Mouse (Mus musculus): ENCODE measurements at regions not wholly inside any gene's neighbourhood (a gene's known extent, or its start where the extent isn't known, plus 50 kb on each side); places are given as distances from the start of the nearest gene placed in this dataset.
A peak's percentile ranks its signal among the peaks of the same experiment; 100 is the strongest.
"Not testable (repeated sequence)": the region's sequence is repeated elsewhere in the genome, so short reads cannot be mapped to it uniquely, and the experiment has no call there.

- 84% methylated on average over 4 of the region's 4 CpGs for WGBS
- H3K79me2 ChIP-seq (replicated peaks; ENCODE audit: control insufficient read depth, insufficient read depth, low read length), result no peaks in the 10 kb centered on the region
- H3K4me1 ChIP-seq (ENCODE audit: control insufficient read depth, insufficient read depth, low read length), result no peaks in the 10 kb centered on the region
- H3K27ac ChIP-seq, result no peak overlapping the region
- no peaks in the 10 kb centered on the region for H3K27me3 ChIP-seq (ENCODE audit: control insufficient read depth, insufficient read depth, low read length)
- no peak for TF ChIP-seq EP300 (IDR thresholded peaks at IDR 0.05; ENCODE audit: insufficient read depth, low read depth, low read length)
- TF ChIP-seq POLR2A (IDR thresholded peaks at IDR 0.05; ENCODE audit: insufficient read depth, low read depth, low read length), result no peak
- TF ChIP-seq CTCF (IDR thresholded peaks at IDR 0.05), result no peak
- DNase-seq, result no peak
- H3K36me3 ChIP-seq (ENCODE audit: control insufficient read depth, insufficient read depth, low read length), result no peaks in the 10 kb centered on the region
- H3K4me3 ChIP-seq, result no peak overlapping the region
- intact Hi-C loops (cut with DNase I), result no loop called here
- H3K9ac ChIP-seq (ENCODE audit: low read depth, low read length), result no peak overlapping the region
These were observed 119.3 kb downstream of the Ptpn20 start for GRCm38 (mm10) chr14:33708298-33708665.

- Histone ChIP-seq H3K27ac (no peak overlapping the region), H3K79me2 (replicated peaks; ENCODE audit: control insufficient read depth, insufficient read depth, low read length) (no peaks in the 10 kb centered on the region), H3K9ac (ENCODE audit: low read depth, low read length) (no peak overlapping the region), H3K4me1 (ENCODE audit: control insufficient read depth, insufficient read depth, low read length) (peaks cover 2% of the 10 kb centered on the region), H3K27me3 (ENCODE audit: control insufficient read depth, insufficient read depth, low read length) (no peaks in the 10 kb centered on the region), H3K36me3 (ENCODE audit: control insufficient read depth, insufficient read depth, low read length) (no peaks in the 10 kb centered on the region), H3K4me3 (no peak overlapping the region)
- intact Hi-C loops (cut with DNase I), result no loop called here
- DNase-seq, result no peak
- 91% methylated on average over 1 of the region's 1 CpGs for WGBS
- TF ChIP-seq POLR2A (IDR thresholded peaks at IDR 0.05; ENCODE audit: insufficient read depth, low read depth, low read length) (no peak), EP300 (IDR thresholded peaks at IDR 0.05; ENCODE audit: insufficient read depth, low read depth, low read length) (no peak), CTCF (IDR thresholded peaks at IDR 0.05) (no peak)
These were observed 123.5 kb downstream of the Ptpn20 start for GRCm38 (mm10) chr14:33712458-33712857.

GRCm38 (mm10) chr14:33719651-33720050, 130.6 kb downstream of the Ptpn20 start:
- H3K9ac ChIP-seq (ENCODE audit: low read depth, low read length), result no peak overlapping the region
- peaks cover 8% of the 10 kb centered on the region for H3K4me1 ChIP-seq (ENCODE audit: control insufficient read depth, insufficient read depth, low read length)
- no peaks in the 10 kb centered on the region for H3K79me2 ChIP-seq (replicated peaks; ENCODE audit: control insufficient read depth, insufficient read depth, low read length)
- 37% methylated on average over 6 of the region's 6 CpGs for WGBS
- no peaks in the 10 kb centered on the region for H3K36me3 ChIP-seq (ENCODE audit: control insufficient read depth, insufficient read depth, low read length)
- peak in 1 of 2 experiments; percentile 29 for DNase-seq
- intact Hi-C loops (cut with DNase I), result no loop called here
- TF ChIP-seq CTCF (IDR thresholded peaks at IDR 0.05) (no peak), POLR2A (IDR thresholded peaks at IDR 0.05; ENCODE audit: insufficient read depth, low read depth, low read length) (no peak), EP300 (IDR thresholded peaks at IDR 0.05; ENCODE audit: insufficient read depth, low read depth, low read length) (no peak)
- H3K27me3 ChIP-seq (ENCODE audit: control insufficient read depth, insufficient read depth, low read length), result no peaks in the 10 kb centered on the region
- no peak overlapping the region for H3K4me3 ChIP-seq
- H3K27ac ChIP-seq, result peak overlapping the region; percentile 31

- H3K27me3 ChIP-seq (ENCODE audit: control insufficient read depth, insufficient read depth, low read length); DNase-seq; H3K27ac ChIP-seq; H3K79me2 ChIP-seq (replicated peaks; ENCODE audit: control insufficient read depth, insufficient read depth, low read length); intact Hi-C loops (cut with DNase I); H3K36me3 ChIP-seq (ENCODE audit: control insufficient read depth, insufficient read depth, low read length); H3K9ac ChIP-seq (ENCODE audit: low read depth, low read length); H3K4me1 ChIP-seq (ENCODE audit: control insufficient read depth, insufficient read depth, low read length); H3K4me3 ChIP-seq: not testable (repeated sequence)
- 84% methylated on average over 5 of the region's 5 CpGs for WGBS
These were observed 133.6 kb downstream of the Ptpn20 start for GRCm38 (mm10) chr14:33722379-33723145.

GRCm38 (mm10) chr14:33726500-33726899, 137.5 kb downstream of the Ptpn20 start:
- no peaks in the 10 kb centered on the region for H3K36me3 ChIP-seq (ENCODE audit: control insufficient read depth, insufficient read depth, low read length)
- no peaks in the 10 kb centered on the region for H3K27me3 ChIP-seq (ENCODE audit: control insufficient read depth, insufficient read depth, low read length)
- TF ChIP-seq CTCF (IDR thresholded peaks at IDR 0.05) (no peak), EP300 (IDR thresholded peaks at IDR 0.05; ENCODE audit: insufficient read depth, low read depth, low read length) (no peak), POLR2A (IDR thresholded peaks at IDR 0.05; ENCODE audit: insufficient read depth, low read depth, low read length) (no peak)
- no peak for DNase-seq
- H3K4me3 ChIP-seq, result no peak overlapping the region
- H3K27ac ChIP-seq, result no peak overlapping the region
- intact Hi-C loops (cut with DNase I), result no loop called here
- no peaks in the 10 kb centered on the region for H3K79me2 ChIP-seq (replicated peaks; ENCODE audit: control insufficient read depth, insufficient read depth, low read length)
- 77% methylated on average over 10 of the region's 10 CpGs for WGBS
- H3K4me1 ChIP-seq (ENCODE audit: control insufficient read depth, insufficient read depth, low read length), result peaks cover 7% of the 10 kb centered on the region
- H3K9ac ChIP-seq (ENCODE audit: low read depth, low read length), result no peak overlapping the region

- WGBS, result 56% methylated on average over 14 of the region's 14 CpGs
- intact Hi-C loops (cut with DNase I), result no loop called here
- Histone ChIP-seq H3K79me2 (replicated peaks; ENCODE audit: control insufficient read depth, insufficient read depth, low read length) (no peaks in the 10 kb centered on the region), H3K27ac (no peak overlapping the region), H3K4me1 (ENCODE audit: control insufficient read depth, insufficient read depth, low read length) (peaks cover 8% of the 10 kb centered on the region), H3K27me3 (ENCODE audit: control insufficient read depth, insufficient read depth, low read length) (no peaks in the 10 kb centered on the region), H3K4me3 (no peak overlapping the region), H3K9ac (ENCODE audit: low read depth, low read length) (no peak overlapping the region), H3K36me3 (ENCODE audit: control insufficient read depth, insufficient read depth, low read length) (no peaks in the 10 kb centered on the region)
- no peak for TF ChIP-seq CTCF (IDR thresholded peaks at IDR 0.05)
- TF ChIP-seq EP300 (IDR thresholded peaks at IDR 0.05; ENCODE audit: insufficient read depth, low read depth, low read length), result no peak
- TF ChIP-seq POLR2A (IDR thresholded peaks at IDR 0.05; ENCODE audit: insufficient read depth, low read depth, low read length), result no peak
- DNase-seq, result no peak
These were observed 140.3 kb downstream of the Ptpn20 start for GRCm38 (mm10) chr14:33729115-33729884.

Data from heart, adult 2 months (tissue).